Mouse (Mus musculus) stomach, embryonic 15.5 days (tissue): ENCODE measurements around the gene Fam53b. TPM values are rescaled to one million over a fixed set of nuclear protein-coding genes. Genes with fewer than 3 reads are reported as not detected.

ENCODE experiments used
- ATAC-seq: fragments of 200-750 bp; cut with Nextera tagmentation; 2 replicates; pipeline ENCODE4 v1.8.0; 2017; ENCODE audit warnings: low read depth, moderate number of reproducible peaks, moderate TSS enrichment; ENCODE audit not compliant: insufficient read depth, low FRiP score
- H3K27ac ChIP-seq: fragments of 300-500 bp; sonication (generic); 2 replicates; pipeline ENCODE4 v1.5.1; 2015; ENCODE audit warnings: mild to moderate bottlenecking, inconsistent platforms
- H3K27me3 ChIP-seq: fragments of 300-500 bp; sonication (generic); replicated peaks from 2 replicates; pipeline ENCODE4 v1.6.1; 2015; ENCODE audit warnings: inconsistent platforms
- H3K36me3 ChIP-seq: fragments of 300-500 bp; sonication (generic); 2 replicates; pipeline ENCODE4 v1.6.1; 2015; ENCODE audit warnings: inconsistent platforms
- H3K4me1 ChIP-seq: fragments of 300-500 bp; sonication (generic); 2 replicates; pipeline ENCODE4 v1.6.1; 2015; ENCODE audit warnings: inconsistent platforms
- H3K4me2 ChIP-seq: fragments of 300-500 bp; sonication (generic); 2 replicates; pipeline ENCODE4 v1.6.1; 2015; ENCODE audit warnings: mild to moderate bottlenecking, inconsistent platforms
- H3K4me3 ChIP-seq: fragments of 300-500 bp; sonication (generic); replicated peaks from 2 replicates; pipeline ENCODE4 v1.5.1; 2015; ENCODE audit warnings: inconsistent platforms
- H3K9ac ChIP-seq: fragments of 300-500 bp; sonication (generic); 2 replicates; pipeline ENCODE4 v1.6.1; 2015; ENCODE audit warnings: inconsistent platforms
- H3K9me3 ChIP-seq: fragments of 300-500 bp; sonication (generic); 2 replicates; pipeline ENCODE4 v1.6.1; 2016; ENCODE audit warnings: inconsistent platforms
- WGBS: fragments of 180-500 bp; shearing (Covaris S2); methylation state at CpG from one replicate; pipeline ENCODE4 v1.1.7; 2015; 5-methylcytosine and 5-hydroxymethylcytosine counted together
- polyA plus RNA-seq: library from polyadenylated mRNA; unstranded; fragments of >200 nt; fragmentation: Nextera tagmentation; extraction: Ambion mirVana; gene quantifications from 2 replicates; pipeline ENCODE4 v1.2.1, GENCODE M21; 2015

Gene Fam53b
- polyA plus RNA-seq, 1 experiment from 2014 or later = 15.5 TPM

- Histone ChIP-seq H3K9ac (no peak overlapping the region), H3K36me3 (no peaks in the 10 kb centered on the region), H3K27ac (no peak overlapping the region), H3K27me3 (no peaks in the 10 kb centered on the region), H3K4me1 (0 out of 2 replicates have a peak, but pooled peaks cover 4% of the 10 kb centered on the region), H3K4me3 (no peak overlapping the region), H3K4me2 (no peak overlapping the region), H3K9me3 (no peaks in the 10 kb centered on the region)
- 69% methylated on average over 5 of the region's 5 CpGs for WGBS
- peak; percentile 85 for ATAC-seq
Observed at GRCm38 (mm10) chr7:132772440-132772839, 41.2 kb downstream of the Fam53b start.

- 74% methylated on average over 12 of the region's 12 CpGs for WGBS
- Histone ChIP-seq H3K4me1 (peaks cover 13% of the 10 kb centered on the region), H3K9ac (no peak overlapping the region), H3K27ac (peak overlapping the region; percentile 48; the same call in 1 of the 2 replicates), H3K36me3 (no peaks in the 10 kb centered on the region), H3K4me3 (no peak overlapping the region), H3K27me3 (no peaks in the 10 kb centered on the region), H3K4me2 (no peak overlapping the region), H3K9me3 (no peaks in the 10 kb centered on the region)
- peak; percentile 34; the same call in 1 of the 2 replicates for ATAC-seq
Observed at GRCm38 (mm10) chr7:132768498-132769344, 45.0 kb downstream of the Fam53b start.

- no peak for ATAC-seq
- Histone ChIP-seq H3K9ac (no peak overlapping the region), H3K4me2 (no peak overlapping the region), H3K4me1 (peaks cover 13% of the 10 kb centered on the region), H3K9me3 (no peaks in the 10 kb centered on the region), H3K4me3 (no peak overlapping the region), H3K27me3 (no peaks in the 10 kb centered on the region), H3K36me3 (no peaks in the 10 kb centered on the region), H3K27ac (no peak overlapping the region)
- WGBS = 84% methylated on average over 4 of the region's 4 CpGs
Observed at GRCm38 (mm10) chr7:132767999-132768370, 45.7 kb downstream of the Fam53b start.

- Histone ChIP-seq H3K27ac (no peak overlapping the region), H3K4me1 (peaks cover 13% of the 10 kb centered on the region), H3K9me3 (no peaks in the 10 kb centered on the region), H3K9ac (no peak overlapping the region), H3K4me2 (no peak overlapping the region), H3K36me3 (no peaks in the 10 kb centered on the region), H3K4me3 (no peak overlapping the region), H3K27me3 (no peaks in the 10 kb centered on the region)
- 75% methylated on average over 12 of the region's 12 CpGs for WGBS
- no peak for ATAC-seq
Observed at GRCm38 (mm10) chr7:132767233-132767998, 46.3 kb downstream of the Fam53b start.

- Histone ChIP-seq H3K4me2 (no peak overlapping the region), H3K4me3 (no peak overlapping the region), H3K27me3 (no peaks in the 10 kb centered on the region), H3K9me3 (no peaks in the 10 kb centered on the region), H3K4me1 (peaks cover 13% of the 10 kb centered on the region), H3K27ac (peak overlapping the region; percentile 44), H3K36me3 (no peaks in the 10 kb centered on the region), H3K9ac (no peak overlapping the region)
- WGBS = 65% methylated on average over 11 of the region's 11 CpGs
- ATAC-seq = peak; percentile 70
Observed at GRCm38 (mm10) chr7:132766235-132766871, 47.3 kb downstream of the Fam53b start.

- no peaks in the 10 kb centered on the region for H3K27me3 ChIP-seq
- H3K9me3 ChIP-seq = no peaks in the 10 kb centered on the region
- ATAC-seq = no peak
- H3K9ac ChIP-seq = no peak overlapping the region
- H3K27ac ChIP-seq = peak overlapping the region; percentile 44; the same call in 1 of the 2 replicates
- H3K36me3 ChIP-seq = no peaks in the 10 kb centered on the region
- WGBS = 71% methylated on average over 3 of the region's 3 CpGs
- H3K4me2 ChIP-seq = no peak overlapping the region
- peaks cover 13% of the 10 kb centered on the region for H3K4me1 ChIP-seq
- H3K4me3 ChIP-seq = no peak overlapping the region
Observed at GRCm38 (mm10) chr7:132765629-132766186, 48.0 kb downstream of the Fam53b start.

- peaks cover 13% of the 10 kb centered on the region for H3K4me1 ChIP-seq
- no peaks in the 10 kb centered on the region for H3K27me3 ChIP-seq
- ATAC-seq = no peak
- H3K27ac ChIP-seq = no peak overlapping the region
- no peak overlapping the region for H3K4me2 ChIP-seq
- no peak overlapping the region for H3K4me3 ChIP-seq
- 68% methylated on average over 4 of the region's 4 CpGs for WGBS
- no peaks in the 10 kb centered on the region for H3K9me3 ChIP-seq
- no peak overlapping the region for H3K9ac ChIP-seq
- H3K36me3 ChIP-seq = no peaks in the 10 kb centered on the region
Observed at GRCm38 (mm10) chr7:132764896-132765491, 48.7 kb downstream of the Fam53b start.

GRCm38 (mm10) chr7:132764314-132764713 lies 49.4 kb downstream of the Fam53b start:
- Histone ChIP-seq H3K9ac (no peak overlapping the region), H3K4me3 (no peak overlapping the region), H3K27me3 (no peaks in the 10 kb centered on the region), H3K9me3 (no peaks in the 10 kb centered on the region), H3K36me3 (no peaks in the 10 kb centered on the region), H3K27ac (no peak overlapping the region), H3K4me1 (peaks cover 13% of the 10 kb centered on the region), H3K4me2 (no peak overlapping the region)
- WGBS = 87% methylated on average over 4 of the region's 4 CpGs
- ATAC-seq = no peak

GRCm38 (mm10) chr7:132763911-132764310 lies 49.8 kb downstream of the Fam53b start:
- Histone ChIP-seq H3K9me3 (no peaks in the 10 kb centered on the region), H3K36me3 (no peaks in the 10 kb centered on the region), H3K27ac (no peak overlapping the region), H3K4me1 (peaks cover 11% of the 10 kb centered on the region), H3K4me3 (no peak overlapping the region), H3K9ac (no peak overlapping the region), H3K27me3 (no peaks in the 10 kb centered on the region), H3K4me2 (no peak overlapping the region)
- no peak for ATAC-seq
- 83% methylated on average over 5 of the region's 5 CpGs for WGBS

- Histone ChIP-seq H3K27ac (no peak overlapping the region), H3K9me3 (no peaks in the 10 kb centered on the region), H3K9ac (no peak overlapping the region), H3K36me3 (no peaks in the 10 kb centered on the region; the same call in 1 of the 2 replicates), H3K4me3 (no peak overlapping the region), H3K4me1 (peaks cover 9% of the 10 kb centered on the region), H3K27me3 (no peaks in the 10 kb centered on the region), H3K4me2 (no peak overlapping the region)
- 95% methylated on average over 6 of the region's 6 CpGs for WGBS
- ATAC-seq = no peak
Observed at GRCm38 (mm10) chr7:132763351-132763750, 50.3 kb downstream of the Fam53b start.

GRCm38 (mm10) chr7:132761409-132761808 lies 52.3 kb downstream of the Fam53b start:
- Histone ChIP-seq H3K27ac (no peak overlapping the region), H3K27me3 (no peaks in the 10 kb centered on the region), H3K9ac (no peak overlapping the region), H3K4me2 (no peak overlapping the region), H3K9me3 (no peaks in the 10 kb centered on the region), H3K36me3 (peaks cover 2% of the 10 kb centered on the region; the same call in 1 of the 2 replicates), H3K4me3 (no peak overlapping the region), H3K4me1 (peaks cover 6% of the 10 kb centered on the region; the same call in 1 of the 2 replicates)
- WGBS = 79% methylated on average over 2 of the region's 2 CpGs
- ATAC-seq = no peak
